Mouse (Mus musculus) erythroblast, embryonic 14.5 days (primary cell): Measurements from ENCODE around the gene Oprd1.

Source experiments
- GATA1 ChIP-seq: IDR thresholded peaks from 2 replicates; pipeline ENCODE4 v1.6.1; 2012; ENCODE audit warnings: low read length, inconsistent platforms, mixed read lengths
- TAL1 ChIP-seq: IDR thresholded peaks from 3 replicates; pipeline ENCODE4 v1.6.1; 2012; ENCODE audit warnings: low read length, inconsistent platforms, mixed read lengths

- TF ChIP-seq GATA1: no peak
- TF ChIP-seq TAL1: no peak
These were observed 33.1 kb downstream of the Oprd1 start for GRCm38 (mm10) chr4:132111227-132111626.
